9 mouse cellular contexts compared by ENCODE assay signal in the genomic region with DNA sequence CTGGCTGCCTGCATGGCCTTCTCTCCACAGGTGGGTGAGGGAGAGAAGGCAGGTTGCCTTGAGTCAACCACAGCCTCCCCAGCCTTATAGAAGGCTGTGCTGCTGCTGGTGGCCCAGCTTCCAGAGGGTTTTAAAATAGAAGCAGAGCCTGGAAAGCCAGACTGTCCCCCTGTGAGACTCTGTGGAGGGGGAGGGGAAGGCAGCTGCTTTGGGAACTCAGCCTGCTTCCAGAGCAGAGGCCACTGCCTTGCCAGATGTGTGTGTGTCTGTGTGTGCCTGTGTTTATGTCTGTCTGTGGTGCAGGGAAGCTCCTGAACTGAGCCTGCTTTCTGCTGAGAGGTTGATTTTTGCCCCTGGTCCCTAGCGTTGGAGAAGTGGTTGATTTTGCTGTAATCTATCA. TPM values are rescaled to one million over a fixed set of nuclear protein-coding genes. Genes with fewer than 3 reads are reported as not detected.
A peak's percentile ranks its signal among the peaks of the same experiment; 100 is the strongest.
DNase-seq lines count a peak whose midpoint lies in the region; ATAC-seq and TF ChIP-seq lines count a peak whose summit lies in the region.
"Had no signal": no experiment of that assay in that cellular context is flagged by ENCODE, and none has a peak within 500 bp of the region (broad histone marks: within the 10 kb centered on the region; RNA-seq: fewer than 3 reads in every experiment).

No protein-coding gene starts in this region.

- TF ChIP-seq EP300 in heart, adult 2 months (IDR thresholded peaks at IDR 0.05; ENCODE audit: insufficient read depth, low read depth, low read length) = peak; percentile 71; the same call in 1 of the 2 replicates

- H3K9ac ChIP-seq in hindbrain, embryonic 14.5 days = 0 out of 2 replicates have a peak overlapping the region, but pooled peaks have one; percentile 16
- no peak overlapping the region for H3K9ac ChIP-seq in hindbrain, embryonic 16.5 days (ENCODE audit: low read depth, low read length)
- H3K9ac ChIP-seq in heart, adult 2 months (ENCODE audit: low read depth, low read length) = peak overlapping the region; percentile 37; the same call in 1 of the 2 replicates
- no peak overlapping the region for H3K9ac ChIP-seq in forebrain, embryonic 15.5 days (replicated peaks)

- ATAC-seq in hindbrain, embryonic 14.5 days (ENCODE audit: low FRiP score) = no peak
- ATAC-seq in hindbrain, embryonic 16.5 days = no peak
- no peak for ATAC-seq in forebrain, embryonic 15.5 days (replicated peaks)

- H3K9me3 ChIP-seq in hindbrain, embryonic 14.5 days (ENCODE audit: control insufficient read depth, low read length) = no peaks in the 10 kb centered on the region
- no peaks in the 10 kb centered on the region for H3K9me3 ChIP-seq in hindbrain, embryonic 16.5 days (ENCODE audit: control insufficient read depth, low read length)
- H3K9me3 ChIP-seq in limb, embryonic 10.5 days (replicated peaks) = no peaks in the 10 kb centered on the region
- no peaks in the 10 kb centered on the region for H3K9me3 ChIP-seq in forebrain, embryonic 15.5 days

- TF ChIP-seq CTCF in bone marrow macrophage, adult 2 months (IDR thresholded peaks at IDR 0.05; ENCODE audit: low read depth, low read length) = no peak
- no peak for TF ChIP-seq CTCF in heart, adult 2 months (IDR thresholded peaks at IDR 0.05)

- peaks cover 29% of the 10 kb centered on the region for H3K4me1 ChIP-seq in hindbrain, embryonic 14.5 days (replicated peaks; ENCODE audit: control insufficient read depth, insufficient read depth, low read length)
- H3K4me1 ChIP-seq in hindbrain, embryonic 16.5 days (ENCODE audit: control insufficient read depth, insufficient read depth, low read depth, low read length) = peaks cover 27% of the 10 kb centered on the region
- peaks cover 54% of the 10 kb centered on the region for H3K4me1 ChIP-seq in bone marrow macrophage, adult 2 months (ENCODE audit: control insufficient read depth, insufficient read depth, low read length)
- peaks cover 23% of the 10 kb centered on the region for H3K4me1 ChIP-seq in heart, adult 2 months (ENCODE audit: control insufficient read depth, insufficient read depth, low read length)
- H3K4me1 ChIP-seq in limb, embryonic 10.5 days = peaks cover 42% of the 10 kb centered on the region
- H3K4me1 ChIP-seq in forebrain, embryonic 15.5 days = peaks cover 46% of the 10 kb centered on the region

- TF ChIP-seq POLR2A in bone marrow macrophage, adult 2 months (IDR thresholded peaks at IDR 0.05; ENCODE audit: borderline replicate concordance, low read depth, low read length) = no peak
- peak; percentile 43; the same call in 1 of the 2 replicates for TF ChIP-seq POLR2A in heart, adult 2 months (IDR thresholded peaks at IDR 0.05; ENCODE audit: insufficient read depth, low read depth, low read length)

- no peak overlapping the region for H3K4me2 ChIP-seq in hindbrain, embryonic 14.5 days (replicated peaks)
- H3K4me2 ChIP-seq in hindbrain, embryonic 16.5 days (ENCODE audit: low read length) = no peak overlapping the region
- no peak overlapping the region for H3K4me2 ChIP-seq in forebrain, embryonic 15.5 days (replicated peaks)

- no peak overlapping the region for H3K4me3 ChIP-seq in hindbrain, embryonic 14.5 days (replicated peaks; ENCODE audit: low read length)
- no peak overlapping the region for H3K4me3 ChIP-seq in hindbrain, embryonic 16.5 days (ENCODE audit: low read length)
- H3K4me3 ChIP-seq in bone marrow macrophage, adult 2 months (ENCODE audit: insufficient read depth, low read length) = no peak overlapping the region
- no peak overlapping the region; the same call in 1 of the 2 replicates for H3K4me3 ChIP-seq in heart, adult 2 months
- no peak overlapping the region for H3K4me3 ChIP-seq in limb, embryonic 10.5 days
- H3K4me3 ChIP-seq in forebrain, embryonic 15.5 days = no peak overlapping the region

- H3K79me2 ChIP-seq in heart, adult 2 months (replicated peaks; ENCODE audit: control insufficient read depth, insufficient read depth, low read length) = peaks cover 8% of the 10 kb centered on the region

- WGBS in hindbrain, embryonic 14.5 days = 73% methylated on average over 1 of the region's 1 CpGs
- WGBS in hindbrain, embryonic 16.5 days = 81% methylated on average over 1 of the region's 1 CpGs
- 26% methylated on average over 1 of the region's 1 CpGs for WGBS in heart, adult 2 months
- WGBS in limb, embryonic 10.5 days = 72% methylated on average over 1 of the region's 1 CpGs
- 86% methylated on average over 1 of the region's 1 CpGs for WGBS in forebrain, embryonic 15.5 days

- no peaks in the 10 kb centered on the region for H3K27me3 ChIP-seq in hindbrain, embryonic 14.5 days (ENCODE audit: control insufficient read depth, insufficient read depth, low read length)
- H3K27me3 ChIP-seq in hindbrain, embryonic 16.5 days (replicated peaks; ENCODE audit: control insufficient read depth, insufficient read depth, low read length) = no peaks in the 10 kb centered on the region
- H3K27me3 ChIP-seq in heart, adult 2 months (ENCODE audit: control insufficient read depth, insufficient read depth, low read length) = no peaks in the 10 kb centered on the region
- H3K27me3 ChIP-seq in limb, embryonic 10.5 days (ENCODE audit: low read depth, poor library complexity, severe bottlenecking) = no peaks in the 10 kb centered on the region
- no peaks in the 10 kb centered on the region for H3K27me3 ChIP-seq in forebrain, embryonic 15.5 days
- H3K27me3 ChIP-seq: CH12.LX had no signal

- intact Hi-C loops in heart, adult 2 months (cut with DNase I) = no loop called here

- H3K36me3 ChIP-seq in hindbrain, embryonic 14.5 days (replicated peaks; ENCODE audit: control insufficient read depth, insufficient read depth) = no peaks in the 10 kb centered on the region
- H3K36me3 ChIP-seq in hindbrain, embryonic 16.5 days (ENCODE audit: control insufficient read depth, insufficient read depth, low read length) = no peaks in the 10 kb centered on the region
- H3K36me3 ChIP-seq in heart, adult 2 months (ENCODE audit: control insufficient read depth, insufficient read depth, low read length) = peaks cover 13% of the 10 kb centered on the region
- 0 out of 2 replicates have a peak, but pooled peaks cover 2% of the 10 kb centered on the region for H3K36me3 ChIP-seq in limb, embryonic 10.5 days
- no peaks in the 10 kb centered on the region for H3K36me3 ChIP-seq in forebrain, embryonic 15.5 days

- DNase-seq in hindbrain, embryonic 14.5 days (ENCODE audit: low spot score) = no peak
- peak; percentile 62 to 81 for DNase-seq in heart, adult 2 months
- peak; percentile 50 for DNase-seq in limb, embryonic 10.5 days (ENCODE audit: low spot score)
- peak; percentile 62 for DNase-seq in right cerebral cortex, postnatal 14 days
- no peak for DNase-seq in thymus, postnatal 0 days (ENCODE audit: low spot score)

- no peak overlapping the region for H3K27ac ChIP-seq in hindbrain, embryonic 14.5 days
- no peak overlapping the region for H3K27ac ChIP-seq in hindbrain, embryonic 16.5 days (ENCODE audit: low read depth, low read length)
- 0 out of 2 replicates have a peak overlapping the region, but pooled peaks have one; percentile 2 for H3K27ac ChIP-seq in bone marrow macrophage, adult 2 months (ENCODE audit: insufficient read depth, low read depth, low read length)
- H3K27ac ChIP-seq in heart, adult 2 months = peak overlapping the region; percentile 98
- H3K27ac ChIP-seq in limb, embryonic 10.5 days = peak overlapping the region; percentile 58; the same call in 1 of the 2 replicates
- no peak overlapping the region; the same call in 1 of the 2 replicates for H3K27ac ChIP-seq in forebrain, embryonic 15.5 days (replicated peaks)

RNA-seq across cellular contexts. Expression of gene Vdac1, which starts 4.5 kb away (rescaled TPM):
- 295 and 334 TPM in 2 replicates for polyA plus RNA-seq in hindbrain, embryonic 14.5 days (2014; fragmentation: Nextera tagmentation; extraction: Ambion mirVana)
- 411 and 440 TPM in 2 replicates for polyA plus RNA-seq in hindbrain, embryonic 16.5 days (2015; fragmentation: Nextera tagmentation; extraction: Ambion mirVana)
- polyA plus RNA-seq in bone marrow macrophage, adult 2 months (2012; ENCODE audit: insufficient read depth, insufficient read length, missing spikeins) = 116 and 118 TPM in 2 replicates
- total RNA-seq in heart, adult 2 months (2021) = 1,000 to 10,000 TPM in 1 of 2 experiments, 100 to 1,000 TPM in 1; 987 to 1,141 TPM
- polyA plus RNA-seq in heart, adult 2 months (2012; rRNA removed) = 422 and 713 TPM in 2 replicates
- 203 and 211 TPM in 2 replicates for polyA plus RNA-seq in limb, embryonic 10.5 days (2016; fragmentation: Nextera tagmentation; extraction: Ambion mirVana)
- polyA plus RNA-seq in forebrain, embryonic 15.5 days (2015; fragmentation: Nextera tagmentation; extraction: Ambion mirVana) = 272 and 293 TPM in 2 replicates
- 226 and 233 TPM in 2 replicates for polyA plus RNA-seq in thymus, postnatal 0 days (2015; fragmentation: Nextera tagmentation; extraction: Ambion mirVana)

RNA-seq across cellular contexts. Expression of gene 9530068E07Rik, which starts 31.1 kb away (rescaled TPM):
- 138 and 152 TPM in 2 replicates for polyA plus RNA-seq in hindbrain, embryonic 14.5 days (2014; fragmentation: Nextera tagmentation; extraction: Ambion mirVana)
- polyA plus RNA-seq in hindbrain, embryonic 16.5 days (2015; fragmentation: Nextera tagmentation; extraction: Ambion mirVana) = 136 and 145 TPM in 2 replicates
- polyA plus RNA-seq in bone marrow macrophage, adult 2 months (2012; ENCODE audit: insufficient read depth, insufficient read length, missing spikeins) = 134 and 137 TPM in 2 replicates
- total RNA-seq in heart, adult 2 months (2021) = 10 to 100 TPM; 71.1 to 73.9 TPM
- polyA plus RNA-seq in heart, adult 2 months (2012; rRNA removed) = 96.3 and 140 TPM in 2 replicates
- polyA plus RNA-seq in limb, embryonic 10.5 days (2016; fragmentation: Nextera tagmentation; extraction: Ambion mirVana) = 157 and 163 TPM in 2 replicates
- polyA plus RNA-seq in forebrain, embryonic 15.5 days (2015; fragmentation: Nextera tagmentation; extraction: Ambion mirVana) = 112 and 118 TPM in 2 replicates
- 85.6 and 89.6 TPM in 2 replicates for polyA plus RNA-seq in thymus, postnatal 0 days (2015; fragmentation: Nextera tagmentation; extraction: Ambion mirVana)

Comparison
In these comparisons a context has a peak if more than half of its experiments do, and no peak if none do; other contexts are left out.
1. H3K9ac ChIP-seq: peak in hindbrain, embryonic 14.5 days (single experiment) and heart, adult 2 months (single experiment); none in hindbrain, embryonic 16.5 days (single experiment) and forebrain, embryonic 15.5 days (single experiment).
2. DNase-seq: peak in heart, adult 2 months (2 of 2), limb, embryonic 10.5 days (single experiment) and right cerebral cortex, postnatal 14 days (single experiment); none in hindbrain, embryonic 14.5 days (single experiment) and thymus, postnatal 0 days (single experiment).
3. H3K27ac ChIP-seq: peak in bone marrow macrophage, adult 2 months (single experiment), heart, adult 2 months (single experiment) and limb, embryonic 10.5 days (single experiment); none in hindbrain, embryonic 14.5 days (single experiment), hindbrain, embryonic 16.5 days (single experiment) and forebrain, embryonic 15.5 days (single experiment).